Mouse (Mus musculus): ENCODE measurements around the gene Naxe. TPM values are rescaled to one million over a fixed set of nuclear protein-coding genes. Genes with fewer than 3 reads are reported as not detected.

Gene Naxe
- polyA plus RNA-seq, 1 experiment from 2014 or later = 66.9 TPM

- Histone ChIP-seq H3K9ac (no peak overlapping the region), H3K27ac (no peak overlapping the region)
These were observed 35.7 kb downstream of the Naxe start for GRCm38 (mm10) chr3:88022322-88023191.

GRCm38 (mm10) chr3:88010634-88011265, 47.5 kb downstream of the Naxe start:
- WGBS (ENCODE audit: insufficient replicate concordance) = 4% methylated on average over 6 of the region's 6 CpGs
- Histone ChIP-seq H3K27ac (no peak overlapping the region), H3K36me3 (no peaks in the 10 kb centered on the region), H3K27me3 (peaks cover 14% of the 10 kb centered on the region), H3K4me2 (no peak overlapping the region), H3K9me3 (replicated peaks) (peaks cover 8% of the 10 kb centered on the region; the same call in 1 of the 2 replicates), H3K4me1 (replicated peaks) (no peaks in the 10 kb centered on the region), H3K4me3 (replicated peaks) (no peak overlapping the region), H3K9ac (no peak overlapping the region)
- ATAC-seq (ENCODE audit: low read depth) (no peak), DNase-seq (peak; percentile 17)

More at GRCm38 (mm10) chr3:88022322-88023191, 35.7 kb downstream of the Naxe start:
- H3K36me3 ChIP-seq = no peaks in the 10 kb centered on the region
- peak overlapping the region; percentile 56 for H3K4me3 ChIP-seq (replicated peaks)
- H3K4me1 ChIP-seq (replicated peaks) = peaks cover 15% of the 10 kb centered on the region
- H3K9me3 ChIP-seq (replicated peaks) = no peaks in the 10 kb centered on the region
- peak overlapping the region; percentile 84 for H3K4me2 ChIP-seq
- WGBS (ENCODE audit: insufficient replicate concordance) = 2% methylated on average over 66 of the region's 66 CpGs
- peaks cover 87% of the 10 kb centered on the region for H3K27me3 ChIP-seq
- DNase-seq = peak; percentile 90
- peak; percentile 87 for ATAC-seq (ENCODE audit: low read depth)

Other genes with a start within 250 kb of the Naxe start
- 5.0 and 5.3 TPM in 2 replicates for gene Pear1, start 234.2 kb downstream of the Naxe start, polyA plus RNA-seq (2015; fragmentation: Nextera tagmentation; extraction: Ambion mirVana)
- 0.17 TPM in 1 of 2 replicates, not detected in the other for gene Sh2d2a, start 211.7 kb downstream of the Naxe start, polyA plus RNA-seq (2015; fragmentation: Nextera tagmentation; extraction: Ambion mirVana)
- gene Prcc, start 172.9 kb downstream of the Naxe start, polyA plus RNA-seq (2015; fragmentation: Nextera tagmentation; extraction: Ambion mirVana) = 7.9 and 9.2 TPM in 2 replicates
- 263 and 283 TPM in 2 replicates for gene Hdgf, start 152.2 kb downstream of the Naxe start, polyA plus RNA-seq (2015; fragmentation: Nextera tagmentation; extraction: Ambion mirVana)
- gene Mrpl24, start 139.0 kb downstream of the Naxe start, polyA plus RNA-seq (2015; fragmentation: Nextera tagmentation; extraction: Ambion mirVana) = 48.7 and 56.5 TPM in 2 replicates
- gene Isg20l2, start 128.2 kb downstream of the Naxe start, polyA plus RNA-seq (2015; fragmentation: Nextera tagmentation; extraction: Ambion mirVana) = 31.1 and 38.3 TPM in 2 replicates
- gene Rrnad1, start 127.8 kb downstream of the Naxe start, polyA plus RNA-seq (2015; fragmentation: Nextera tagmentation; extraction: Ambion mirVana) = 6.1 and 6.6 TPM in 2 replicates
- 2.2 and 2.3 TPM in 2 replicates for gene Crabp2, start 109.8 kb downstream of the Naxe start, polyA plus RNA-seq (2015; fragmentation: Nextera tagmentation; extraction: Ambion mirVana)
- gene Nes, start 87.4 kb downstream of the Naxe start, polyA plus RNA-seq (2015; fragmentation: Nextera tagmentation; extraction: Ambion mirVana) = 2.6 and 2.8 TPM in 2 replicates
- gene Bcan, start 58.3 kb downstream of the Naxe start, polyA plus RNA-seq (2015; fragmentation: Nextera tagmentation; extraction: Ambion mirVana) = 0.05 TPM in 1 of 2 replicates, not detected in the other
- not detected in 2 replicates for gene Hapln2, start 30.9 kb downstream of the Naxe start, polyA plus RNA-seq (2015; fragmentation: Nextera tagmentation; extraction: Ambion mirVana)
- gene Gpatch4, start 15.4 kb downstream of the Naxe start, polyA plus RNA-seq (2015; fragmentation: Nextera tagmentation; extraction: Ambion mirVana) = 32.7 TPM in 2 replicates
- gene Ttc24, start 19.8 kb upstream of the Naxe start, polyA plus RNA-seq (2015; fragmentation: Nextera tagmentation; extraction: Ambion mirVana) = not detected in 2 replicates
- gene Iqgap3, start 23.5 kb upstream of the Naxe start, polyA plus RNA-seq (2015; fragmentation: Nextera tagmentation; extraction: Ambion mirVana) = 6.6 and 7.4 TPM in 2 replicates
- 5.5 and 7.5 TPM in 2 replicates for gene Mef2d, start 83.9 kb upstream of the Naxe start, polyA plus RNA-seq (2015; fragmentation: Nextera tagmentation; extraction: Ambion mirVana)
- gene Rhbg, start 196.2 kb upstream of the Naxe start, polyA plus RNA-seq (2015; fragmentation: Nextera tagmentation; extraction: Ambion mirVana) = 14.7 and 15.4 TPM in 2 replicates
- 1.3 TPM in 1 of 2 replicates, not detected in the other for gene Gm38392, start 228.7 kb upstream of the Naxe start, polyA plus RNA-seq (2015; fragmentation: Nextera tagmentation; extraction: Ambion mirVana)
- gene Tsacc, start 238.5 kb upstream of the Naxe start, polyA plus RNA-seq (2015; fragmentation: Nextera tagmentation; extraction: Ambion mirVana) = 6.3 and 6.9 TPM in 2 replicates
- gene Cct3, start 238.6 kb upstream of the Naxe start, polyA plus RNA-seq (2015; fragmentation: Nextera tagmentation; extraction: Ambion mirVana) = 376 and 404 TPM in 2 replicates

All from liver, embryonic 13.5 days (tissue).